ENCODE assay signal across 9 mouse cellular contexts in the genomic region with DNA sequence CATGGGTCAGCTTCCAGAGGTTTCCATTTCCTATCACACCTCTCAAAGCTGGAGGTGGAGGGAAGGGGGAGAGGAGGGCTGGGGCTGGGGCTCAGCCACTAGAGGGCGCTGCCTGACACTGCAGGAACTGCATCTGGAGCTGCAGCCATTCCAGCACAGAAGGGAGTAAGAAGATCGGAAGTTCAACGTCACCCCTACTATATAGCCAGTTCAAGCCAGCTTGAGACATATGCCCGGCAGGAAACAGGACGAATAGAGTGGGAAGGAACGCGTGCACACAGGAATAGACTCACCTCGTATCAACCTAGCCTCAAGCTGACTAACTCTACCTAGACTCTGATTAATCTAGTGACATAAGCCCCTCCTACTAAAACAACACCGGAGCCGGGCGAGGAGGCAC. TPM values are rescaled to one million over a fixed set of nuclear protein-coding genes. Genes with fewer than 3 reads are reported as not detected.
DNase-seq lines count a peak whose midpoint lies in the region; ATAC-seq lines count a peak whose summit lies in the region.
"Had no signal": no experiment of that assay in that cellular context is flagged by ENCODE, and none has a peak within 500 bp of the region (broad histone marks: within the 10 kb centered on the region; RNA-seq: fewer than 3 reads in every experiment).

No protein-coding gene starts in this region.

- H3K27me3 ChIP-seq in forebrain, embryonic 10.5 days (ENCODE audit: poor library complexity, severe bottlenecking), result 0 out of 2 replicates have a peak, but pooled peaks cover 3% of the 10 kb centered on the region
- H3K27me3 ChIP-seq in forebrain, embryonic 13.5 days, result no peaks in the 10 kb centered on the region
- H3K27me3 ChIP-seq in megakaryocyte, embryonic 14.5 days (replicated peaks), result peaks cover 15% of the 10 kb centered on the region
- H3K27me3 ChIP-seq in splenic B cell, adult 2 months (ENCODE audit: control insufficient read depth, insufficient read depth, low read length, poor library complexity, severe bottlenecking), result no peaks in the 10 kb centered on the region

- H3K9me3 ChIP-seq in forebrain, embryonic 10.5 days, result peaks cover 6% of the 10 kb centered on the region; the same call in 1 of the 2 replicates
- no peaks in the 10 kb centered on the region for H3K9me3 ChIP-seq in forebrain, embryonic 13.5 days (replicated peaks)
- peaks cover 6% of the 10 kb centered on the region; the same call in 1 of the 2 replicates for H3K9me3 ChIP-seq in megakaryocyte, embryonic 14.5 days

- H3K9ac ChIP-seq in forebrain, embryonic 13.5 days, result no peak overlapping the region

- H3K4me3 ChIP-seq in forebrain, embryonic 10.5 days, result no peak overlapping the region
- no peak overlapping the region for H3K4me3 ChIP-seq in forebrain, embryonic 13.5 days
- H3K4me3 ChIP-seq in megakaryocyte, embryonic 14.5 days (replicated peaks), result peak overlapping the region; percentile 84
- H3K4me3 ChIP-seq: myocyte had no signal

- DNase-seq in forebrain, embryonic 10.5 days (ENCODE audit: extremely low spot score, low spot score), result peak; percentile 59
- DNase-seq in ZHBTc4 (ENCODE audit: low read depth, low spot score), result peak; percentile 95
- peak; percentile 74 for DNase-seq in embryo, embryonic 11 days
- DNase-seq in heart, postnatal 10 days, result peak; percentile 70 to 82
- peak; percentile 35 to 41 for DNase-seq in layer of hippocampus, postnatal 36 days
- DNase-seq in splenic B cell, adult 2 months (ENCODE audit: low read depth, low spot score), result peak; percentile 77

- H3K36me3 ChIP-seq in forebrain, embryonic 10.5 days (replicated peaks), result no peaks in the 10 kb centered on the region
- H3K36me3 ChIP-seq in forebrain, embryonic 13.5 days (ENCODE audit: poor library complexity, severe bottlenecking), result no peaks in the 10 kb centered on the region
- H3K36me3 ChIP-seq in megakaryocyte, embryonic 14.5 days (replicated peaks; ENCODE audit: low read length), result no peaks in the 10 kb centered on the region
- no peaks in the 10 kb centered on the region for H3K36me3 ChIP-seq in splenic B cell, adult 2 months (ENCODE audit: control insufficient read depth, insufficient read depth, low read length, poor library complexity, severe bottlenecking)

- no peak overlapping the region for H3K4me2 ChIP-seq in forebrain, embryonic 13.5 days

- no peak overlapping the region for H3K27ac ChIP-seq in forebrain, embryonic 10.5 days
- H3K27ac ChIP-seq in forebrain, embryonic 13.5 days, result no peak overlapping the region

- 46% methylated on average over 11 of the region's 11 CpGs for WGBS in forebrain, embryonic 10.5 days
- 36% methylated on average over 11 of the region's 11 CpGs for WGBS in forebrain, embryonic 13.5 days

- intact Hi-C loops in heart, postnatal 10 days (cut with DNase I), result loop anchor here (5.0 kb wide), 2 partner anchors 100 to 190 kb away; a partner anchor contains a TSS

- ATAC-seq in forebrain, embryonic 13.5 days, result no peak

- H3K4me1 ChIP-seq in forebrain, embryonic 10.5 days, result peaks cover 10% of the 10 kb centered on the region
- no peaks in the 10 kb centered on the region for H3K4me1 ChIP-seq in forebrain, embryonic 13.5 days
- H3K4me1 ChIP-seq in megakaryocyte, embryonic 14.5 days, result peaks cover 6% of the 10 kb centered on the region

RNA-seq across cellular contexts. Expression of a gene that starts 11.2 kb away (rescaled TPM):
- 3.4 and 4.3 TPM in 2 replicates for polyA plus RNA-seq in forebrain, embryonic 10.5 days (2016; fragmentation: Nextera tagmentation; extraction: Ambion mirVana)
- 0.98 and 2.6 TPM in 2 replicates for polyA plus RNA-seq in forebrain, embryonic 13.5 days (2015; fragmentation: Nextera tagmentation; extraction: Ambion mirVana)
- 10 to 100 TPM; 12.8 to 17.4 TPM for total RNA-seq in heart, postnatal 10 days (2021)
- total RNA-seq in layer of hippocampus, postnatal 36 days (2021), result 1 to 10 TPM; 1.9 to 2.6 TPM
- polyA plus RNA-seq in megakaryocyte, embryonic 14.5 days (2012; ENCODE audit: insufficient read depth, low replicate concordance), result 0.23 TPM in 1 of 2 replicates, not detected in the other

RNA-seq across cellular contexts. Expression of a gene that starts 20.3 kb away (rescaled TPM):
- 966 and 1,001 TPM in 2 replicates for polyA plus RNA-seq in forebrain, embryonic 10.5 days (2016; fragmentation: Nextera tagmentation; extraction: Ambion mirVana)
- polyA plus RNA-seq in forebrain, embryonic 13.5 days (2015; fragmentation: Nextera tagmentation; extraction: Ambion mirVana), result 1,080 and 1,130 TPM in 2 replicates
- 100 to 1,000 TPM; 430 to 431 TPM for total RNA-seq in heart, postnatal 10 days (2021)
- total RNA-seq in layer of hippocampus, postnatal 36 days (2021), result 100 to 1,000 TPM; 673 to 712 TPM
- 298 and 687 TPM in 2 replicates for polyA plus RNA-seq in megakaryocyte, embryonic 14.5 days (2012; ENCODE audit: insufficient read depth, low replicate concordance)

RNA-seq across cellular contexts. Expression of a gene that starts 49.4 kb away (rescaled TPM):
- polyA plus RNA-seq in forebrain, embryonic 10.5 days (2016; fragmentation: Nextera tagmentation; extraction: Ambion mirVana), result 45.4 and 46.7 TPM in 2 replicates
- 86.2 and 99.0 TPM in 2 replicates for polyA plus RNA-seq in forebrain, embryonic 13.5 days (2015; fragmentation: Nextera tagmentation; extraction: Ambion mirVana)
- 100 to 1,000 TPM; 108 to 118 TPM for total RNA-seq in heart, postnatal 10 days (2021)
- total RNA-seq in layer of hippocampus, postnatal 36 days (2021), result 100 to 1,000 TPM; 262 to 273 TPM
- polyA plus RNA-seq in megakaryocyte, embryonic 14.5 days (2012; ENCODE audit: insufficient read depth, low replicate concordance), result 7.5 and 29.6 TPM in 2 replicates

Comparison
In these comparisons a context has a peak if more than half of its experiments do, and no peak if none do; other contexts are left out.
1. DNase-seq: peak in every context shown above with its lines; median percentile 95 in ZHBTc4; 77 in splenic B cell, adult 2 months; 76 in heart, postnatal 10 days; 74 in embryo, embryonic 11 days; 59 in forebrain, embryonic 10.5 days; 38 in layer of hippocampus, postnatal 36 days.